Mouse (Mus musculus): ENCODE data around the gene Npcd. TPM values are rescaled to one million over a fixed set of nuclear protein-coding genes. Genes with fewer than 3 reads are reported as not detected.

The Npcd gene
- total RNA-seq (2021) = 10 to 100 TPM in 1 of 2 experiments, 1 to 10 TPM in 1; 7.3 to 53.6 TPM
- long read RNA-seq, experiment 1, partial matches to known transcripts = 14 of 54 reads
- long read RNA-seq, experiment 1, other reads (novel, unspliced or antisense) = 39 of 54 reads
- long read RNA-seq, experiment 2, partial matches to known transcripts = 21 of 25 reads
- long read RNA-seq, experiment 2, other reads (novel, unspliced or antisense) = 4 of 25 reads

GRCm38 (mm10) chr15:79834130-79834880, at the start of gene Npcd, which contains the start of gene Cbx6:
Npcd (minus strand) TSS chr15:79834237.
Cbx6 (minus strand) TSS chr15:79834688.
- intact Hi-C loops (cut with DNase I) = loop anchor here (5.0 to 10.0 kb wide), 2 partner anchors 98 to 250 kb away; no protein-coding TSS in a partner anchor
- DNase-seq (ENCODE audit: low spot score in 2 of 2) = peak; percentile 99

- intact Hi-C loops (cut with DNase I) = loop anchor here (1.0 to 10.0 kb wide), 2 partner anchors 50 to 129 kb away; no protein-coding TSS in a partner anchor
Measured at GRCm38 (mm10) chr15:79883352-79883822, 49.4 kb upstream of the Npcd start.

GRCm38 (mm10) chr15:79882623-79883267, 48.7 kb upstream of the Npcd start:
- peak; percentile 73 to 87 for DNase-seq (ENCODE audit: low spot score in 2 of 2)
- intact Hi-C loops (cut with DNase I) = loop anchor here (1.0 to 10.0 kb wide), 2 partner anchors 49 to 128 kb away; no protein-coding TSS in a partner anchor

More at GRCm38 (mm10) chr15:79883352-79883822, 49.4 kb upstream of the Npcd start:
- peak; percentile 95 to 96 for DNase-seq (ENCODE audit: low spot score in 2 of 2)

GRCm38 (mm10) chr15:79880477-79880876, 46.4 kb upstream of the Npcd start:
- intact Hi-C loops (cut with DNase I) = loop anchor here (10.0 kb wide), 1 partner anchor 126 kb away; no protein-coding TSS in a partner anchor
- DNase-seq (ENCODE audit: low spot score in 2 of 2) = no peak

- intact Hi-C loops (cut with DNase I) = no loop called here
- DNase-seq (ENCODE audit: low spot score in 2 of 2) = peak; percentile 71 to 91
Measured at GRCm38 (mm10) chr15:79879319-79879718, 45.3 kb upstream of the Npcd start.

GRCm38 (mm10) chr15:79878725-79879136, 44.7 kb upstream of the Npcd start:
- intact Hi-C loops (cut with DNase I) = no loop called here
- DNase-seq (ENCODE audit: low spot score in 2 of 2) = no peak

- intact Hi-C loops (cut with DNase I) = no loop called here
- no peak for DNase-seq (ENCODE audit: low spot score in 2 of 2)
Measured at GRCm38 (mm10) chr15:79875261-79875995, 41.4 kb upstream of the Npcd start.

- DNase-seq (ENCODE audit: low spot score in 2 of 2) = no peak
- intact Hi-C loops (cut with DNase I) = no loop called here
Measured at GRCm38 (mm10) chr15:79873995-79874394, 40.0 kb upstream of the Npcd start.

GRCm38 (mm10) chr15:79873545-79873944, 39.5 kb upstream of the Npcd start:
- intact Hi-C loops (cut with DNase I) = no loop called here
- no peak for DNase-seq (ENCODE audit: low spot score in 2 of 2)

GRCm38 (mm10) chr15:79867260-79868002, 33.4 kb upstream of the Npcd start:
- DNase-seq (ENCODE audit: low spot score in 2 of 2) = no peak
- intact Hi-C loops (cut with DNase I) = no loop called here

- DNase-seq (ENCODE audit: low spot score in 2 of 2) = no peak
Measured at GRCm38 (mm10) chr15:79859821-79860220, 25.8 kb upstream of the Npcd start.

GRCm38 (mm10) chr15:79858979-79859378, 24.9 kb upstream of the Npcd start:
- no peak for DNase-seq (ENCODE audit: low spot score in 2 of 2)

More at GRCm38 (mm10) chr15:79859821-79860220, 25.8 kb upstream of the Npcd start:
- intact Hi-C loops (cut with DNase I) = no loop called here

GRCm38 (mm10) chr15:79850143-79850542, 16.1 kb upstream of the Npcd start:
- intact Hi-C loops (cut with DNase I) = no loop called here
- DNase-seq (ENCODE audit: low spot score in 2 of 2) = no peak

More at GRCm38 (mm10) chr15:79858979-79859378, 24.9 kb upstream of the Npcd start:
- intact Hi-C loops (cut with DNase I) = no loop called here

GRCm38 (mm10) chr15:79847100-79847499, 13.1 kb upstream of the Npcd start:
- intact Hi-C loops (cut with DNase I) = no loop called here
- DNase-seq (ENCODE audit: low spot score in 2 of 2) = peak; percentile 16 to 30

- no peak for DNase-seq (ENCODE audit: low spot score in 2 of 2)
- intact Hi-C loops (cut with DNase I) = no loop called here
Measured at GRCm38 (mm10) chr15:79845986-79846385, 11.9 kb upstream of the Npcd start.

GRCm38 (mm10) chr15:79842985-79843384, 8.9 kb upstream of the Npcd start:
- intact Hi-C loops (cut with DNase I) = no loop called here

GRCm38 (mm10) chr15:79840281-79840680, 6.2 kb upstream of the Npcd start:
- intact Hi-C loops (cut with DNase I) = no loop called here

More at GRCm38 (mm10) chr15:79842985-79843384, 8.9 kb upstream of the Npcd start:
- no peak for DNase-seq (ENCODE audit: low spot score in 2 of 2)

GRCm38 (mm10) chr15:79834881-79835260, 834 bp upstream of the Npcd start:
- intact Hi-C loops (cut with DNase I) = loop anchor here (5.0 to 10.0 kb wide), 2 partner anchors 97 to 250 kb away; no protein-coding TSS in a partner anchor

More at GRCm38 (mm10) chr15:79840281-79840680, 6.2 kb upstream of the Npcd start:
- no peak for DNase-seq (ENCODE audit: low spot score in 2 of 2)

More at GRCm38 (mm10) chr15:79834881-79835260, 834 bp upstream of the Npcd start:
- no peak for DNase-seq (ENCODE audit: low spot score in 2 of 2)
